Mouse (Mus musculus) neural tube, embryonic 13.5 days (tissue): ENCODE measurements around the gene 4930402F06Rik. TPM values are rescaled to one million over a fixed set of nuclear protein-coding genes. Genes with fewer than 3 reads are reported as not detected.

Source experiments
- ATAC-seq: fragments of 200-750 bp; cut with Nextera tagmentation; 2 replicates; pipeline ENCODE4 v1.8.0; 2017; ENCODE audit warnings: low read depth, mild to moderate bottlenecking, moderate TSS enrichment, moderate library complexity
- H3K27ac ChIP-seq: fragments of 300-500 bp; sonication (generic); replicated peaks from 2 replicates; pipeline ENCODE4 v1.5.1; 2015; ENCODE audit warnings: moderate library complexity, mild to moderate bottlenecking, inconsistent platforms
- H3K27me3 ChIP-seq: fragments of 300-500 bp; sonication (generic); 2 replicates; pipeline ENCODE4 v1.6.1; 2015; ENCODE audit warnings: mild to moderate bottlenecking, inconsistent platforms
- H3K36me3 ChIP-seq: fragments of 300-500 bp; sonication (generic); 2 replicates; pipeline ENCODE4 v1.6.1; 2015; ENCODE audit warnings: mild to moderate bottlenecking, inconsistent platforms
- H3K4me1 ChIP-seq: fragments of 300-500 bp; sonication (generic); replicated peaks from 2 replicates; pipeline ENCODE4 v1.6.1; 2015; ENCODE audit warnings: inconsistent platforms
- H3K4me2 ChIP-seq: fragments of 300-500 bp; sonication (generic); 2 replicates; pipeline ENCODE4 v1.6.1; 2015; ENCODE audit warnings: inconsistent platforms, mild to moderate bottlenecking, moderate library complexity
- H3K4me3 ChIP-seq: fragments of 300-500 bp; sonication (generic); 2 replicates; pipeline ENCODE4 v1.5.1; 2015; ENCODE audit warnings: mild to moderate bottlenecking, inconsistent platforms
- H3K9ac ChIP-seq: fragments of 300-500 bp; sonication (generic); 2 replicates; pipeline ENCODE4 v1.6.1; 2015; ENCODE audit warnings: moderate library complexity, mild to moderate bottlenecking, inconsistent platforms
- H3K9me3 ChIP-seq: fragments of 300-500 bp; sonication (generic); 2 replicates; pipeline ENCODE4 v1.6.1; 2016; ENCODE audit warnings: inconsistent platforms
- WGBS: fragments of 180-500 bp; shearing (Covaris S2); methylation state at CpG from one replicate; pipeline ENCODE4 v1.1.7; 2015; 5-methylcytosine and 5-hydroxymethylcytosine counted together
- polyA plus RNA-seq: library from polyadenylated mRNA; unstranded; fragments of >200 nt; fragmentation: Nextera tagmentation; extraction: Ambion mirVana; gene quantifications from 2 replicates; pipeline ENCODE4 v1.2.1, GENCODE M21; 2015

The 4930402F06Rik gene
- polyA plus RNA-seq, 1 experiment from 2014 or later = not detected

GRCm38 (mm10) chr2:35336388-35337280 is 60.3 kb downstream of the 4930402F06Rik start, which contains the start of gene Stom:
TSS of gene Stom (minus strand) at chr2:35336976.
- H3K27ac ChIP-seq = peak within 1 kb of the TSS; percentile 81
- H3K9ac ChIP-seq = peak within 1 kb of the TSS; percentile 80
- no peaks in the 10 kb centered on the region for H3K9me3 ChIP-seq
- WGBS = under 1% methylated on average over 45 of the region's 45 CpGs
- H3K4me1 ChIP-seq = peaks cover 21% of the 10 kb centered on the region
- ATAC-seq = peak; percentile 99
- H3K4me3 ChIP-seq = peak within 1 kb of the TSS; percentile 68
- H3K4me2 ChIP-seq = peak within 1 kb of the TSS; percentile 96
- H3K27me3 ChIP-seq = peaks cover 8% of the 10 kb centered on the region; the same call in 1 of the 2 replicates
- H3K36me3 ChIP-seq = no peaks in the 10 kb centered on the region

GRCm38 (mm10) chr2:35335620-35336019 is 61.4 kb downstream of the 4930402F06Rik start:
- H3K4me1 ChIP-seq = peaks cover 21% of the 10 kb centered on the region
- peak overlapping the region; percentile 96 for H3K4me2 ChIP-seq
- peak overlapping the region; percentile 80 for H3K9ac ChIP-seq
- no peak overlapping the region for H3K27ac ChIP-seq
- ATAC-seq = no peak
- H3K36me3 ChIP-seq = no peaks in the 10 kb centered on the region
- H3K27me3 ChIP-seq = peaks cover 8% of the 10 kb centered on the region; the same call in 1 of the 2 replicates
- no peaks in the 10 kb centered on the region for H3K9me3 ChIP-seq
- H3K4me3 ChIP-seq = peak overlapping the region; percentile 68
- WGBS = 6% methylated on average over 7 of the region's 7 CpGs

GRCm38 (mm10) chr2:35333670-35334069 is 63.3 kb downstream of the 4930402F06Rik start:
- Histone ChIP-seq H3K27ac (no peak overlapping the region), H3K9ac (no peak overlapping the region), H3K9me3 (no peaks in the 10 kb centered on the region), H3K27me3 (peaks cover 8% of the 10 kb centered on the region; the same call in 1 of the 2 replicates), H3K4me3 (no peak overlapping the region), H3K36me3 (no peaks in the 10 kb centered on the region), H3K4me1 (peaks cover 21% of the 10 kb centered on the region), H3K4me2 (no peak overlapping the region)
- no peak for ATAC-seq

GRCm38 (mm10) chr2:35331205-35331604 is 65.8 kb downstream of the 4930402F06Rik start:
- H3K9ac ChIP-seq = no peak overlapping the region
- no peak overlapping the region for H3K27ac ChIP-seq
- ATAC-seq = no peak
- no peak overlapping the region for H3K4me3 ChIP-seq
- H3K36me3 ChIP-seq = no peaks in the 10 kb centered on the region
- H3K9me3 ChIP-seq = no peaks in the 10 kb centered on the region
- no peak overlapping the region for H3K4me2 ChIP-seq
- peaks cover 15% of the 10 kb centered on the region for H3K4me1 ChIP-seq
- peaks cover 8% of the 10 kb centered on the region; the same call in 1 of the 2 replicates for H3K27me3 ChIP-seq
- 70% methylated on average over 2 of the region's 2 CpGs for WGBS

GRCm38 (mm10) chr2:35329061-35329460 is 67.9 kb downstream of the 4930402F06Rik start:
- Histone ChIP-seq H3K9me3 (no peaks in the 10 kb centered on the region), H3K27me3 (no peaks in the 10 kb centered on the region), H3K27ac (no peak overlapping the region), H3K4me2 (no peak overlapping the region), H3K9ac (no peak overlapping the region), H3K4me1 (peaks cover 4% of the 10 kb centered on the region; the same call in 1 of the 2 replicates), H3K4me3 (no peak overlapping the region), H3K36me3 (no peaks in the 10 kb centered on the region)
- ATAC-seq = no peak
- 80% methylated on average over 2 of the region's 2 CpGs for WGBS

- Histone ChIP-seq H3K27ac (no peak overlapping the region), H3K4me1 (peaks cover 11% of the 10 kb centered on the region; the same call in 1 of the 2 replicates), H3K27me3 (no peaks in the 10 kb centered on the region), H3K36me3 (no peaks in the 10 kb centered on the region), H3K9me3 (no peaks in the 10 kb centered on the region), H3K4me2 (no peak overlapping the region), H3K9ac (no peak overlapping the region), H3K4me3 (no peak overlapping the region)
- no peak for ATAC-seq
- WGBS = 59% methylated on average over 11 of the region's 11 CpGs
These were observed 68.7 kb downstream of the 4930402F06Rik start for GRCm38 (mm10) chr2:35328064-35328792.

- Histone ChIP-seq H3K9ac (no peak overlapping the region), H3K4me2 (no peak overlapping the region), H3K36me3 (no peaks in the 10 kb centered on the region), H3K4me1 (peaks cover 16% of the 10 kb centered on the region; the same call in 1 of the 2 replicates), H3K4me3 (no peak overlapping the region), H3K27me3 (no peaks in the 10 kb centered on the region), H3K9me3 (no peaks in the 10 kb centered on the region), H3K27ac (no peak overlapping the region)
- WGBS = 75% methylated on average over 10 of the region's 10 CpGs
- ATAC-seq = no peak
These were observed 69.4 kb downstream of the 4930402F06Rik start for GRCm38 (mm10) chr2:35327583-35327982.

GRCm38 (mm10) chr2:35326931-35327330 is 70.0 kb downstream of the 4930402F06Rik start:
- 84% methylated on average over 1 of the region's 1 CpGs for WGBS
- H3K27me3 ChIP-seq = no peaks in the 10 kb centered on the region
- H3K36me3 ChIP-seq = no peaks in the 10 kb centered on the region
- ATAC-seq = no peak
- H3K4me2 ChIP-seq = no peak overlapping the region
- no peak overlapping the region for H3K27ac ChIP-seq
- H3K9me3 ChIP-seq = no peaks in the 10 kb centered on the region
- no peak overlapping the region for H3K4me3 ChIP-seq
- peaks cover 22% of the 10 kb centered on the region for H3K4me1 ChIP-seq
- H3K9ac ChIP-seq = no peak overlapping the region

- Histone ChIP-seq H3K27me3 (no peaks in the 10 kb centered on the region), H3K4me3 (no peak overlapping the region), H3K27ac (no peak overlapping the region), H3K9ac (no peak overlapping the region), H3K9me3 (no peaks in the 10 kb centered on the region), H3K4me1 (peaks cover 24% of the 10 kb centered on the region), H3K4me2 (no peak overlapping the region), H3K36me3 (no peaks in the 10 kb centered on the region)
- ATAC-seq = no peak
- 66% methylated on average over 10 of the region's 10 CpGs for WGBS
These were observed 71.0 kb downstream of the 4930402F06Rik start for GRCm38 (mm10) chr2:35325930-35326329.

Other genes with a start within 250 kb of the 4930402F06Rik start
- gene Rab14, start 196.1 kb downstream of the 4930402F06Rik start, polyA plus RNA-seq = 428 and 458 TPM in 2 replicates
- gene Gsn, start 140.8 kb downstream of the 4930402F06Rik start, polyA plus RNA-seq = 38.4 and 40.4 TPM in 2 replicates
- 13.3 and 16.5 TPM in 2 replicates for gene Stom, start 60.2 kb downstream of the 4930402F06Rik start, polyA plus RNA-seq
- gene 4930568D16Rik, start 29.4 kb downstream of the 4930402F06Rik start, polyA plus RNA-seq = not detected in 2 replicates
- 8.7 and 8.8 TPM in 2 replicates for gene Ggta1, start 66.1 kb upstream of the 4930402F06Rik start, polyA plus RNA-seq
- gene Dab2ip, start 161.1 kb upstream of the 4930402F06Rik start, polyA plus RNA-seq = 55.4 and 67.4 TPM in 2 replicates